Mouse (Mus musculus): ENCODE results near the gene Rap1gds1.

Rap1gds1 gene

DNA sequence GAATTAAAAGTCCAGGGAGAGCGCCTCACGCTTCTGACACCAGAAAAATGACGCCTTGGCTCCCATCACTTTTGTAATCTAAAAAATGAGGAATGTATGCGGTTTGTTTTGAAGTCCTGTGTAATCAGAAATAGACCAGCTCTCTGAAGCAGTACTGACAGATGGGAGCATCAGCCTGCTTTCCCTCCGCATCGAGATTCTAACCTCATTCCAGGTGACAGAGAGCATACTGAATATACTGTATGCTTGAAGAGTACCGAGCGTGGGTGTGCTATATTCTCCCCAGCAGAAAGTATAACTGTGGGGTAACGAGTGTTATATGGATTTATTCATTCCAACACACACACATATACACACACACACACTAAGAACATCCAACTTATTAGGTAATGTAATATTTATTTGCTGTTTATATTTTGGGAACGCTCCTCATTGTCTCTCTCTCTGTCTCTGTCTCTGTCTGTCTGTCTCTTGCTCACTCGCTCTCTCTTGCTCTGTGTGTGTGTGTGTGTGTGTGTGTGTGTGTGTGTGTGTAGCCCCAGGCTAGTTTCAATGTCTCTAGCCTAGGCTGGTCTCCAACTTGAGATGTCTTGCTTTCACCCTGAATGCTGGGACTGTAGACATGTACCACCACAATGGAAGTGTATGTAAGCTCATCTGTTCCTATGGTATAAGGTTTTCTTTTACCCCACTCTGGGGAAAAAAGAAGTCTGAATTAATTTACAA is 193.8 kb downstream of the Rap1gds1 start:
- DNase-seq (ENCODE audit: low read depth, low spot score): no peak

- DNase-seq (ENCODE audit: low read depth, low spot score): peak; percentile 37
Observed at GRCm38 (mm10) chr3:138877741-138878140, 197.3 kb downstream of the Rap1gds1 start.

DNA sequence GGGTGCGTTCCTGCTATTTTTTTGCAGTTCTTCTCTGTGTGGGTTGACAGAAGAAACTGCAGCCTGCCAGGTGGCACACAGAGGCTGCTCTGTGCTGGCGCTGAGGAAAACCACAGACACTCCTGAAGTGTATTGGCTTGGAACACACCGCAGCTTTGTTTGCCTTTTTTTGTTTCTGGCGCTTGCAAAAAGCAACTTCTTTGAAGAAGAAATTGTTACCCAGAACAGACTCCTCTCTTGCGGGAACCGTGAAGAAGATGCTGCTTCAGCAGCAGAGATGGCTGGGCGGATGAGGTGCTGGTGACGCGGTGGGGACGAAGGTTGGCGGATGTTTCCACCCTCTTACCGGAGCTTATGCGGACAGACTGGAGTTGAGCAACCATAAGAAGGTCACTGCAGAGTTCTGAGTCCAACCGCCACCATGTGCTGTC is 198.1 kb downstream of the Rap1gds1 start:
- peak; percentile 82 for DNase-seq (ENCODE audit: low read depth, low spot score)

- DNase-seq (ENCODE audit: low read depth, low spot score): peak; percentile 14
Observed at GRCm38 (mm10) chr3:138876418-138876817, 198.6 kb downstream of the Rap1gds1 start.

- no peak for DNase-seq (ENCODE audit: low read depth, low spot score)
Observed at GRCm38 (mm10) chr3:138875936-138876335, 199.1 kb downstream of the Rap1gds1 start.
